Mouse (Mus musculus) cerebellum, adult (tissue): ENCODE results near the gene Sbf2.

Experiments used
- ATAC-seq: cut with Nextera tagmentation; 2 replicates; pipeline ENCODE4 v1.9.2; 2017; ENCODE audit warnings: mild to moderate bottlenecking, moderate library complexity, mixed read lengths; ENCODE audit not compliant: insufficient number of reproducible peaks, low FRiP score, low TSS enrichment

The Sbf2 gene

GRCm38 (mm10) chr7:110258196-110258950, 356.3 kb downstream of the Sbf2 start:
- no peak for ATAC-seq
